Mouse (Mus musculus) Patski (cell line): Measurements from ENCODE around the gene Dagla. TPM values are rescaled to one million over a fixed set of nuclear protein-coding genes. Genes with fewer than 3 reads are reported as not detected.

ENCODE experiments used
- ATAC-seq: fragments of 100-300 bp; one replicate; pipeline ENCODE4 v1.8.0; 2021
- CTCF ChIA-PET: fragments of 350-600 bp; sonication (Branson Sonifier 250); formaldehyde crosslinking; loops from one replicate; lab custom pipeline; 2022; ENCODE audit warnings: inconsistent platforms; lab: Charles Lee
- POLR2A ChIA-PET: fragments of 350-600 bp; sonication (Branson Sonifier 250); formaldehyde crosslinking; loops from one replicate; lab custom pipeline; 2022; ENCODE audit warnings: antibody characterized with exemption, inconsistent platforms; lab: Charles Lee
- DNase-seq: peaks from one replicate; pipeline ENCODE4 v3.0.0-alpha.2; 2011; ENCODE audit warnings: low read depth, low spot score
- H3K27me3 ChIP-seq: fragments of 371-371 bp; one replicate; pipeline ENCODE4 v1.5.1; 2021
- CTCF ChIP-seq: fragments of 100-300 bp; IDR thresholded peaks from one replicate; pipeline ENCODE4 v1.5.1; 2021
- in situ Hi-C: fragments of 300-500 bp; cut with MboI; formaldehyde crosslinking; loops from 3 replicates; pipeline ENCODE4 v1.11.1; 2018; ENCODE audit warnings: low pct_unique_long_range_greater_than_20kb, mixed read lengths
- polyA plus RNA-seq: library from polyadenylated mRNA; unstranded; gene quantifications from one replicate; pipeline ENCODE4 v1.2.3, GENCODE M21; 2021

The Dagla gene
- 2.9 TPM for polyA plus RNA-seq

- ChIA-PET POLR2A (no interaction called here), CTCF (interaction anchor here (0.9 to 2.2 kb wide), 7 partner anchors 9 to 89 kb away, joined by 3 to 11 read pairs (median 3); no protein-coding TSS in a partner anchor)
- no peak for DNase-seq
- peaks cover 18% of the 10 kb centered on the region for H3K27me3 ChIP-seq
- peak; percentile 59 for ATAC-seq
- no peak for TF ChIP-seq CTCF
- in situ Hi-C loops, result loop anchor here (5.0 kb wide), 1 partner anchor 48 kb away; no protein-coding TSS in a partner anchor
These were observed at the start of gene Dagla for GRCm38 (mm10) chr19:10304810-10305544. TSS of gene Dagla (minus strand) at chr19:10304877.

DNA sequence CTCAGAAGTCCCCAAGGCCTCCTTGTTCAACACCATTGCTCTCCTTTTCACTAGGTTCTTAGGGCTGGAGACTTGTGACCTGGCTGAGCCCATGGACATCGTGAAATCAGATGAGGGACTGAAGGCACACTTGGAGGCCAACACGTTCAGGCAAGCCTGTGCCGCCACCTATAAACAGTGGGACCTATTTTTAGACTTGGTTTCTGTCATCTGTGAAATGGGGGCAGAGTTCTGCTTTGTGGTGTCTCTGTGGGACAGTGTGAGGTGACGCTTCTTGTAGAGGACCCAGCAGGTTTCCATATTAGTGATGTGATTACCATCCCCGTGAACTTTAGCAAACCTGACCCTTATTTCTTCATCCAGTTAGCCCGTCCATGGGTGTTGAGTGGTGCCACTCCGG is 47.5 kb upstream of the Dagla start:
- H3K27me3 ChIP-seq, result peaks cover 48% of the 10 kb centered on the region
- TF ChIP-seq CTCF, result no peak
- ChIA-PET POLR2A (no interaction called here), CTCF (no interaction called here)
- no peak for DNase-seq
- in situ Hi-C loops, result no loop called here
- no peak for ATAC-seq

- in situ Hi-C loops, result loop anchor here (10.0 kb wide), 1 partner anchor 47 kb away; no protein-coding TSS in a partner anchor
- TF ChIP-seq CTCF, result no peak
- DNase-seq (no peak), ATAC-seq (no peak)
- peaks cover 77% of the 10 kb centered on the region for H3K27me3 ChIP-seq
- ChIA-PET CTCF (no interaction called here), POLR2A (no interaction called here)
These were observed 43.1 kb upstream of the Dagla start for GRCm38 (mm10) chr19:10347628-10348273.

- DNase-seq, result no peak
- ChIA-PET POLR2A (interaction anchor here (0.6 kb wide), 1 partner anchor 144 kb away, joined by 4 read pairs; no protein-coding TSS in a partner anchor), CTCF (interaction anchor here (1.5 kb wide), 1 partner anchor 10 kb away, joined by 3 read pairs; no protein-coding TSS in a partner anchor)
- TF ChIP-seq CTCF, result no peak
- peaks cover 78% of the 10 kb centered on the region for H3K27me3 ChIP-seq
- no peak for ATAC-seq
- in situ Hi-C loops, result loop anchor here (10.0 kb wide), 1 partner anchor 49 kb away; no protein-coding TSS in a partner anchor
These were observed 41.0 kb upstream of the Dagla start for GRCm38 (mm10) chr19:10345696-10346095.

- TF ChIP-seq CTCF, result no peak
These were observed 39.2 kb upstream of the Dagla start for GRCm38 (mm10) chr19:10343866-10344265.

GRCm38 (mm10) chr19:10341817-10342439 is 37.3 kb upstream of the Dagla start:
- in situ Hi-C loops, result loop anchor here (5.0 to 10.0 kb wide), 2 partner anchors 53 to 100 kb away; no protein-coding TSS in a partner anchor
- ATAC-seq (no peak), DNase-seq (no peak)
- peaks cover 88% of the 10 kb centered on the region for H3K27me3 ChIP-seq
- TF ChIP-seq CTCF, result no peak
- ChIA-PET POLR2A (no interaction called here), CTCF (interaction anchor here (0.6 to 2.3 kb wide), 13 partner anchors 14 to 159 kb away, joined by 3 to 8 read pairs (median 4); no protein-coding TSS in a partner anchor)

More at GRCm38 (mm10) chr19:10343866-10344265, 39.2 kb upstream of the Dagla start:
- POLR2A ChIA-PET, result no interaction called here
- in situ Hi-C loops, result loop anchor here (5.0 to 10.0 kb wide), 2 partner anchors 51 to 98 kb away; no protein-coding TSS in a partner anchor
- no peak for DNase-seq
- H3K27me3 ChIP-seq, result peaks cover 81% of the 10 kb centered on the region
- CTCF ChIA-PET, result interaction anchor here (1.0 kb wide), 1 partner anchor 10 kb away, joined by 4 read pairs; no protein-coding TSS in a partner anchor
- no peak for ATAC-seq

GRCm38 (mm10) chr19:10341152-10341551 is 36.5 kb upstream of the Dagla start:
- ChIA-PET CTCF (interaction anchor here (0.6 to 2.3 kb wide), 16 partner anchors 9 to 160 kb away, joined by 3 to 8 read pairs (median 4); no protein-coding TSS in a partner anchor), POLR2A (no interaction called here)
- in situ Hi-C loops, result loop anchor here (5.0 to 10.0 kb wide), 2 partner anchors 54 to 101 kb away; no protein-coding TSS in a partner anchor
- peaks cover 88% of the 10 kb centered on the region for H3K27me3 ChIP-seq
- no peak for DNase-seq
- no peak for ATAC-seq
- TF ChIP-seq CTCF, result peak; percentile 94

DNA sequence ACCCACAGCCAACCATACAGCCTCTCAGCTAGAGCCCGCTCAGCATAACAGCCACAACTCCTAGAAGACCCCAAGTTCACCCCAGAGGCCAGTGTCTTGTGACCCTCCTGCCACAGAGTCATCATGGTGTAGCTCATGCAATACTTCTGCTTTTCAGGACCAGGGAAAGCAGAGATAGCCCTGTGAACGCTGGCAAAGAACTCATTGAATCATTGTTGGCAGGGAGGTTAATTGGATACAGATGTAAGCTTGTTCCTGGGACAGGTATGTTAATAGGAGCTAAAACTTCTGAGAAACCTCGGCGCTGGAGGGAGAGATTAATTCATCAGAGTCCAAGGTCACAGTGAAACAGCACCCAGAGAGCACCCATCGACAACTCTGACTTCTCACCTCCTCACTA is 36.0 kb upstream of the Dagla start:
- TF ChIP-seq CTCF, result no peak
- peaks cover 89% of the 10 kb centered on the region for H3K27me3 ChIP-seq
- CTCF ChIA-PET, result interaction anchor here (0.9 to 2.3 kb wide), 15 partner anchors 8 to 160 kb away, joined by 3 to 8 read pairs (median 4); no protein-coding TSS in a partner anchor
- in situ Hi-C loops, result loop anchor here (5.0 to 10.0 kb wide), 2 partner anchors 54 to 102 kb away; no protein-coding TSS in a partner anchor
- ATAC-seq (no peak), DNase-seq (no peak)
- POLR2A ChIA-PET, result no interaction called here

- ChIA-PET CTCF (interaction anchor here (0.8 to 2.2 kb wide), 4 partner anchors 7 to 96 kb away, joined by 3 to 5 read pairs (median 4); no protein-coding TSS in a partner anchor), POLR2A (no interaction called here)
- in situ Hi-C loops, result no loop called here
- no peak for TF ChIP-seq CTCF
- H3K27me3 ChIP-seq, result peaks cover 90% of the 10 kb centered on the region
- ATAC-seq (no peak), DNase-seq (no peak)
These were observed 34.6 kb upstream of the Dagla start for GRCm38 (mm10) chr19:10339271-10339670.

GRCm38 (mm10) chr19:10338724-10339123 is 34.0 kb upstream of the Dagla start:
- ChIA-PET CTCF (interaction anchor here (0.9 kb wide), 1 partner anchor 32 kb away, joined by 3 read pairs; no protein-coding TSS in a partner anchor), POLR2A (no interaction called here)
- no peak for TF ChIP-seq CTCF
- in situ Hi-C loops, result no loop called here
- H3K27me3 ChIP-seq, result peaks cover 85% of the 10 kb centered on the region
- ATAC-seq (no peak), DNase-seq (no peak)
